Mouse (Mus musculus) heart, embryonic 13.5 days (tissue): Measurements from ENCODE around the gene Nkapl. TPM values are rescaled to one million over a fixed set of nuclear protein-coding genes. Genes with fewer than 3 reads are reported as not detected.

Experiments
- ATAC-seq: fragments of 200-750 bp; cut with Nextera tagmentation; 2 replicates; pipeline ENCODE4 v1.8.0; 2017; ENCODE audit warnings: moderate TSS enrichment; ENCODE audit not compliant: insufficient number of reproducible peaks, low FRiP score, low TSS enrichment; ENCODE audit errors: extremely low read depth
- H3K27ac ChIP-seq: fragments of 300-500 bp; sonication (generic); replicated peaks from 2 replicates; pipeline ENCODE4 v1.5.1; 2015; ENCODE audit warnings: moderate library complexity, mild to moderate bottlenecking, inconsistent platforms
- H3K27me3 ChIP-seq: fragments of 300-500 bp; sonication (generic); replicated peaks from 2 replicates; pipeline ENCODE4 v1.6.1; 2015; ENCODE audit warnings: mild to moderate bottlenecking, inconsistent platforms
- H3K36me3 ChIP-seq: fragments of 300-500 bp; sonication (generic); 2 replicates; pipeline ENCODE4 v1.6.1; 2015; ENCODE audit warnings: mild to moderate bottlenecking, inconsistent platforms
- H3K4me1 ChIP-seq: fragments of 300-500 bp; sonication (generic); 2 replicates; pipeline ENCODE4 v1.6.1; 2015; ENCODE audit warnings: inconsistent platforms
- H3K4me2 ChIP-seq: fragments of 300-500 bp; sonication (generic); 2 replicates; pipeline ENCODE4 v1.6.1; 2015; ENCODE audit warnings: inconsistent platforms, mild to moderate bottlenecking, moderate library complexity
- H3K4me3 ChIP-seq: fragments of 300-500 bp; sonication (generic); 2 replicates; pipeline ENCODE4 v1.5.1; 2015; ENCODE audit warnings: moderate library complexity, mild to moderate bottlenecking, inconsistent platforms
- H3K9ac ChIP-seq: fragments of 300-500 bp; sonication (generic); 2 replicates; pipeline ENCODE4 v1.6.1; 2015; ENCODE audit warnings: inconsistent platforms, mild to moderate bottlenecking, moderate library complexity
- H3K9me3 ChIP-seq: fragments of 300-500 bp; sonication (generic); 2 replicates; pipeline ENCODE4 v1.6.1; 2016; ENCODE audit warnings: inconsistent platforms
- WGBS: fragments of 180-500 bp; shearing (Covaris S2); methylation state at CpG from one replicate; pipeline ENCODE4 v1.1.7; 2015; ENCODE audit warnings: mixed read lengths; 5-methylcytosine and 5-hydroxymethylcytosine counted together
- microRNA counts: library from miRNA; unstranded; fragments of <30 nt; microRNA quantifications from one replicate; lab custom pipeline; 2016
- microRNA-seq: library from miRNA; unstranded; fragments of <30 nt; microRNA quantifications from one replicate; pipeline ENCODE4, GENCODE M21; 2016
- polyA plus RNA-seq: library from polyadenylated mRNA; unstranded; fragments of >200 nt; fragmentation: Nextera tagmentation; extraction: Ambion mirVana; gene quantifications from 2 replicates; pipeline ENCODE4 v1.2.1, GENCODE M21; 2015

Nkapl gene
- polyA plus RNA-seq, 1 experiment from 2014 or later = 2.1 TPM

GRCm38 (mm10) chr13:21427631-21428030, 40.7 kb downstream of the Nkapl start:
- ATAC-seq = no peak
- H3K27me3 ChIP-seq = no peaks in the 10 kb centered on the region
- WGBS = 90% methylated on average over 1 of the region's 1 CpGs
- H3K9ac ChIP-seq = no peak overlapping the region
- no peaks in the 10 kb centered on the region for H3K4me1 ChIP-seq
- H3K4me3 ChIP-seq = no peak overlapping the region
- no peaks in the 10 kb centered on the region for H3K36me3 ChIP-seq
- H3K9me3 ChIP-seq = no peaks in the 10 kb centered on the region
- no peak overlapping the region for H3K27ac ChIP-seq
- H3K4me2 ChIP-seq = no peak overlapping the region

GRCm38 (mm10) chr13:21423301-21423700, 45.0 kb downstream of the Nkapl start:
- Histone ChIP-seq H3K4me1 (peaks cover 5% of the 10 kb centered on the region; the same call in 1 of the 2 replicates), H3K27me3 (no peaks in the 10 kb centered on the region), H3K4me2 (no peak overlapping the region), H3K9me3 (no peaks in the 10 kb centered on the region), H3K9ac (no peak overlapping the region), H3K27ac (no peak overlapping the region), H3K4me3 (no peak overlapping the region), H3K36me3 (no peaks in the 10 kb centered on the region)
- WGBS = 59% methylated on average over 5 of the region's 5 CpGs
- no peak for ATAC-seq

GRCm38 (mm10) chr13:21418865-21419264, 49.4 kb downstream of the Nkapl start:
- 27% methylated on average over 6 of the region's 6 CpGs for WGBS
- no peaks in the 10 kb centered on the region for H3K36me3 ChIP-seq
- ATAC-seq = no peak; the same call in 1 of the 2 replicates

GRCm38 (mm10) chr13:21417298-21418010, 50.9 kb downstream of the Nkapl start:
- Histone ChIP-seq H3K4me1 (peaks cover 22% of the 10 kb centered on the region), H3K4me2 (no peak overlapping the region), H3K27ac (no peak overlapping the region), H3K9ac (no peak overlapping the region), H3K36me3 (no peaks in the 10 kb centered on the region), H3K27me3 (no peaks in the 10 kb centered on the region), H3K9me3 (no peaks in the 10 kb centered on the region), H3K4me3 (no peak overlapping the region)
- WGBS = 77% methylated on average over 6 of the region's 6 CpGs
- no peak for ATAC-seq

More at GRCm38 (mm10) chr13:21418865-21419264, 49.4 kb downstream of the Nkapl start:
- Histone ChIP-seq H3K4me1 (peaks cover 22% of the 10 kb centered on the region), H3K4me2 (peak overlapping the region; percentile 7; the same call in 1 of the 2 replicates), H3K27ac (no peak overlapping the region), H3K4me3 (no peak overlapping the region), H3K9me3 (no peaks in the 10 kb centered on the region), H3K27me3 (no peaks in the 10 kb centered on the region), H3K9ac (no peak overlapping the region)

MicroRNAs within 50 kb of the gene (microRNA counts, 519-probe panel; counts per million panel counts)
- microRNA mmu-miR-1896 (lab: Ali Mortazavi, UCI) = 4,116 counts per million, percentile 76 among the panel's probes with 10 or more counts

Small RNA genes within 50 kb of the gene (microRNA-seq; reads per million reads assigned to microRNA genes)
- gene Mir1896 = not detected

Other genes starting within 250 kb of the Nkapl start
- not detected in 2 replicates for gene Gpx5, start 175.8 kb downstream of the Nkapl start, polyA plus RNA-seq
- not detected in 2 replicates for gene Gpx6, start 156.4 kb downstream of the Nkapl start, polyA plus RNA-seq
- gene Olfr1367, start 121.6 kb downstream of the Nkapl start, polyA plus RNA-seq = not detected in 2 replicates
- 7.1 and 7.7 TPM in 2 replicates for gene Zscan12, start 105.7 kb downstream of the Nkapl start, polyA plus RNA-seq
- 61.2 and 72.2 TPM in 2 replicates for gene Zkscan3, start 65.8 kb downstream of the Nkapl start, polyA plus RNA-seq
- gene Pgbd1, start 27.5 kb downstream of the Nkapl start, polyA plus RNA-seq = 3.1 and 3.2 TPM in 2 replicates
- gene Zscan26, start 14.8 kb downstream of the Nkapl start, polyA plus RNA-seq = 28.0 and 29.7 TPM in 2 replicates
- 1.4 and 2.0 TPM in 2 replicates for gene Zkscan4, start 10.4 kb upstream of the Nkapl start, polyA plus RNA-seq
- gene Gm10065, start 10.9 kb upstream of the Nkapl start, polyA plus RNA-seq = not detected in 2 replicates
- gene AK157302, start 26.7 kb upstream of the Nkapl start, polyA plus RNA-seq = 0.45 and 0.87 TPM in 2 replicates
- 14.7 and 20.9 TPM in 2 replicates for gene Gm11273, start 32.9 kb upstream of the Nkapl start, polyA plus RNA-seq
- gene Zkscan8, start 62.6 kb upstream of the Nkapl start, polyA plus RNA-seq = 3.8 and 4.8 TPM in 2 replicates
- not detected in 2 replicates for gene Olfr1366, start 74.3 kb upstream of the Nkapl start, polyA plus RNA-seq
- not detected in 2 replicates for gene Olfr1535, start 91.4 kb upstream of the Nkapl start, polyA plus RNA-seq
- gene Olfr1364, start 113.2 kb upstream of the Nkapl start, polyA plus RNA-seq = not detected in 2 replicates
- gene Olfr1362, start 145.5 kb upstream of the Nkapl start, polyA plus RNA-seq = not detected in 2 replicates
- gene Olfr11, start 174.0 kb upstream of the Nkapl start, polyA plus RNA-seq = not detected in 2 replicates
- gene Olfr1361, start 194.9 kb upstream of the Nkapl start, polyA plus RNA-seq = not detected in 2 replicates
- gene Olfr1360, start 208.9 kb upstream of the Nkapl start, polyA plus RNA-seq = not detected in 2 replicates
- not detected in 2 replicates for gene Olfr1359, start 229.6 kb upstream of the Nkapl start, polyA plus RNA-seq
- 1.9 TPM in 1 of 2 replicates, not detected in the other for gene Hist1h2bl, start 247.6 kb upstream of the Nkapl start, polyA plus RNA-seq
- gene Hist1h2ai, start 247.9 kb upstream of the Nkapl start, polyA plus RNA-seq = 9.8 and 10.5 TPM in 2 replicates
- 0.62 and 2.3 TPM in 2 replicates for gene Hist1h3h, start 249.2 kb upstream of the Nkapl start, polyA plus RNA-seq